Mouse (Mus musculus) brain, embryonic 14.5 days (tissue): ENCODE data around the gene Bdkrb2.

Source experiments
- CTCF ChIP-seq: fragments of 200-500 bp; IDR thresholded peaks from 2 replicates; pipeline ENCODE4 v1.5.1; 2012; ENCODE audit warnings: inconsistent platforms, mild to moderate bottlenecking, moderate library complexity, borderline replicate concordance; ENCODE audit not compliant: insufficient read depth, insufficient read length; ENCODE audit errors: extremely low read depth
- POLR2A ChIP-seq: fragments of 200-500 bp; IDR thresholded peaks from 2 replicates; pipeline ENCODE4 v1.6.1; 2012; ENCODE audit warnings: mild to moderate bottlenecking, inconsistent platforms, borderline replicate concordance; ENCODE audit not compliant: poor library complexity, insufficient read depth, insufficient read length, severe bottlenecking; ENCODE audit errors: extremely low read depth

DNA sequence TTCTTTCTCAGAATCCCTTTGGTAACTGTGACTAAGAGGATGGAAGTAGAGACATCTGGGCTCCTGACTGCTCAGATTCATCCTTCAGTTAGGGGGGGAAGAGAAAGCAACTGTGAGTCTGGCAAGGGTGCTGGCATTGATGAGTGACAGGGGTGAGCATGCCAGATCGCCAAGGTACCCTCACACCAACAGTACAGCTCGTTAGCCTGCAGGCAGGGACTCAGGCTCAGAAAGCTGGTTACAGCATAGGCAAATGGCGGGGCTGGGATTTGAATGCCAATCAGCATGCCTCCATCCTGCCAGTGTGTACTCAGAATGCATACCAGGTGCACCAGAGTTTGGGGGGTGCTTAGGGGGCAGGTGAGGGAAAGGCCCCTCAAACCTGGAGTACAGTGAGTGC, 8.8 kb downstream of the Bdkrb2 start:
- no peak for TF ChIP-seq POLR2A
- no peak for TF ChIP-seq CTCF
